Mouse (Mus musculus) intestine, postnatal 0 days (tissue): Measurements from ENCODE around the gene Svs3b. TPM values are rescaled to one million over a fixed set of nuclear protein-coding genes. Genes with fewer than 3 reads are reported as not detected.
"Not testable (repeated sequence)": the region's sequence is repeated elsewhere in the genome, so short reads cannot be mapped to it uniquely, and the experiment has no call there.

Source experiments
- ATAC-seq: fragments of 200-750 bp; cut with Nextera tagmentation; 2 replicates; pipeline ENCODE4 v1.8.0; 2017; ENCODE audit warnings: mild to moderate bottlenecking, moderate TSS enrichment, moderate library complexity
- H3K27ac ChIP-seq: fragments of 300-500 bp; sonication (generic); 2 replicates; pipeline ENCODE4 v1.5.1; 2014; ENCODE audit warnings: mild to moderate bottlenecking, low read depth, low read length, moderate library complexity
- H3K27me3 ChIP-seq: fragments of 300-500 bp; sonication (generic); replicated peaks from 2 replicates; pipeline ENCODE4 v1.6.1; 2014; ENCODE audit warnings: low read length, mixed read lengths; ENCODE audit not compliant: control insufficient read depth, insufficient read depth
- H3K36me3 ChIP-seq: fragments of 300-500 bp; sonication (generic); 2 replicates; pipeline ENCODE4 v1.6.1; 2014; ENCODE audit warnings: mild to moderate bottlenecking, moderate library complexity; ENCODE audit not compliant: control insufficient read depth, insufficient read depth
- H3K4me1 ChIP-seq: fragments of 300-500 bp; sonication (generic); replicated peaks from 2 replicates; pipeline ENCODE4 v1.6.1; 2014; ENCODE audit warnings: antibody characterized with exemption, low read length, mixed read lengths; ENCODE audit not compliant: control insufficient read depth, insufficient read depth
- H3K4me2 ChIP-seq: fragments of 300-500 bp; sonication (generic); replicated peaks from 2 replicates; pipeline ENCODE4 v1.6.1; 2014; ENCODE audit warnings: low read depth, mild to moderate bottlenecking, moderate library complexity
- H3K4me3 ChIP-seq: fragments of 300-500 bp; sonication (generic); 2 replicates; pipeline ENCODE4 v1.5.1; 2014; ENCODE audit warnings: low read depth, low read length
- H3K9ac ChIP-seq: fragments of 300-500 bp; sonication (generic); 2 replicates; pipeline ENCODE4 v1.6.1; 2014; ENCODE audit warnings: mild to moderate bottlenecking, low read depth, low read length
- H3K9me3 ChIP-seq: fragments of 300-500 bp; sonication (generic); 2 replicates; pipeline ENCODE4 v1.6.1; 2016; ENCODE audit warnings: mixed run types; ENCODE audit not compliant: control insufficient read depth
- CTCF ChIP-seq: sonication (generic); IDR thresholded peaks from 2 replicates; pipeline ENCODE4 v1.5.1; 2016; ENCODE audit warnings: low read depth, mild to moderate bottlenecking, control low read depth, antibody characterized with exemption, moderate library complexity
- WGBS: fragments of 180-500 bp; shearing (Covaris S2); extraction: QIAGEN DNeasy Blood & Tissue Kit; methylation state at CpG from one replicate; pipeline ENCODE4 v1.1.7; 2014; 5-methylcytosine and 5-hydroxymethylcytosine counted together
- polyA plus RNA-seq: library from polyadenylated mRNA; unstranded; fragments of >200 nt; fragmentation: Nextera tagmentation; extraction: Ambion mirVana; gene quantifications from 2 replicates; pipeline ENCODE4 v1.2.1, GENCODE M21; 2015

Svs3b gene
- polyA plus RNA-seq = not detected in 2 replicates

DNA sequence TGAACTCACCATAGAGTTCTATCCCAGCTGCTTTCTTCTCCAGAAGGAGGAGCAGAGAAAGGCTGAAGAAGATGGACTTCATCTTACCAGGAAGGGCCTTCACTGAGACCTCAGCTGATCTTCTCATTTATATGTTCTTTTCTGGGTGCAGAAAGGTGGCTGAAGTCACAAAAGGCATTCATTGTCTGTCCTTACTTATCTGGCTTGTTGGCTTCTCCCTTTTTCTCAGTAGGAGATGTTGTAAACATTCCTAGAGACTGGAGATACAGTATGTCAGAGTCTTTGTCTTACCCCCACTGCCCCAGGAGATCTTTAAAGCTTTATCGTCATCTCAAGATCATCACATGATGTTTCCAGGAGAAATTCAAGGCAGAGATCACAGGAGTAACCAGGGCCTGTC lies at the start of gene Svs3b:
TSS of gene Svs3b (minus strand) at position 101 of the 400 bp plus-strand sequence.
- not testable (repeated sequence) for H3K4me1 ChIP-seq, H3K4me3 ChIP-seq, H3K36me3 ChIP-seq, H3K27ac ChIP-seq, H3K9me3 ChIP-seq, H3K4me2 ChIP-seq, H3K27me3 ChIP-seq, ATAC-seq, H3K9ac ChIP-seq
- 79% methylated on average over 1 of the region's 1 CpGs for WGBS

DNA sequence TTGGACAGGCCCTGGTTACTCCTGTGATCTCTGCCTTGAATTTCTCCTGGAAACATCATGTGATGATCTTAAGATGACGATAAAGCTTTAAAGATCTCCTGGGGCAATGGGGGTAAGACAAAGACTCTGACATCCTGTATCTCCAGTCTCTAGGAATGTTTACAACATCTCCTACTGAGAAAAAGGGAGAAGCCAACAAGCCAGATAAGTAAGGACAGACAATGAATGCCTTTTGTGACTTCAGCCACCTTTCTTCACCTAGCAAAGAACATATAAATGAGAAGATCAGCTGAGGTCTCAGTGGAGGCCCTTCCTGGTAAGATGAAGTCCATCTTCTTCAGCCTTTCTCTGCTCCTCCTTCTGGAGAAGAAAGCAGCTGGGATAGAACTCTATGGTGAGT lies 32.5 kb upstream of the Svs3b start, which contains the start of gene Svs3a:
TSS of gene Svs3a (plus strand) at position 301 of the 400 bp plus-strand sequence.
- not testable (repeated sequence) for H3K27ac ChIP-seq, ATAC-seq, H3K36me3 ChIP-seq

DNA sequence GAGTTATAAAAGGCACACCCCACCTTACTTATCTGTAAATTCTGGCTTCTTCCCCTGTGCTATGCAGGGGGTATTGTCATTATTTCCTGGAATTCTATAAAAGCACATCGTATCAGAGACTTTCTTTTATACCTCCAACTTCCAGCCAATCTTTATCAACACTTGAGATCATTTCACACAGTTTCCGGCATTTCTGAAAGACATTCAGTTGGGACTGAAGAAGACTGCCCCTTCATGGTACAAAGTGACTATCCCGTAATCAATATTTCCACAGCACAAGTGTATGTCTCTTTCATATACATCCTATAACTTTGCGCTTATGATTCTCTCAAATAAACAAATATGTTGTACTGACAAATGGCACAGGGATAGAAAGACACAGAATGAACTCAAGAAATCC lies 21.9 kb upstream of the Svs3b start, which contains the start of gene Svs4:
TSS of gene Svs4 (minus strand) at position 101 of the 400 bp plus-strand sequence.
- ATAC-seq = no peak
- Histone ChIP-seq H3K27me3 (no peaks in the 10 kb centered on the region), H3K27ac (no peak within 1 kb of the TSS), H3K4me3 (no peak within 1 kb of the TSS), H3K4me1 (no peaks in the 10 kb centered on the region), H3K9me3 (no peaks in the 10 kb centered on the region), H3K4me2 (no peak within 1 kb of the TSS), H3K36me3 (no peaks in the 10 kb centered on the region), H3K9ac (no peak within 1 kb of the TSS)
- no peak for TF ChIP-seq CTCF
- 91% methylated on average over 4 of the region's 4 CpGs for WGBS

More for the DNA sequence above, 32.5 kb upstream of the Svs3b start, which contains the start of gene Svs3a:
- H3K4me1 ChIP-seq, H3K27me3 ChIP-seq, H3K9me3 ChIP-seq, H3K4me2 ChIP-seq, H3K9ac ChIP-seq, H3K4me3 ChIP-seq: not testable (repeated sequence)
- WGBS = 64% methylated on average over 1 of the region's 1 CpGs

DNA sequence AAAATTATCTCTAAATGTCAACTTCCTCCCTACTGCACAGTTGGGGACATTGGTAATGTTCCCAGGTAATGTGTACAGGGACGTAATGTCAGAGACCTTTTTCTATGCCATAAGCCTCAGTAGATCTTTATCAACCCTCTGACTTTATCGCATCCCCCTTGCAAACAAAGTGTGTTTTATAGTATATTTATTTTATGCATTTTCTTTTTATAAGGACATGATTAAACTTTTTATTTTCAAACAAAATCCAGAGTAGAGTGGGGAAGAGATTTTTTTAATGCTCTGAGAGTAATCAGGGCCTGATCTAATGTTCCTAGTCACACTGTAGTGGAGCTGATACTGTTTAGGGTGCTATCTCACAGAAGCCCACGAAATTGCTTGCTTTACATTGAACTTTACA lies 18.1 kb downstream of the Svs3b start, which contains the start of gene Svs2:
TSS of gene Svs2 (minus strand) at position 101 of the 400 bp plus-strand sequence.
- H3K9me3 ChIP-seq = no peaks in the 10 kb centered on the region
- ATAC-seq = no peak
- no peaks in the 10 kb centered on the region for H3K27me3 ChIP-seq
- no peaks in the 10 kb centered on the region for H3K4me1 ChIP-seq
- WGBS = 77% methylated on average over 3 of the region's 3 CpGs
- H3K4me2 ChIP-seq = no peak within 1 kb of the TSS
- no peak for TF ChIP-seq CTCF
- no peak within 1 kb of the TSS for H3K4me3 ChIP-seq
- H3K27ac ChIP-seq = no peak within 1 kb of the TSS
- no peaks in the 10 kb centered on the region for H3K36me3 ChIP-seq
- H3K9ac ChIP-seq = no peak within 1 kb of the TSS

DNA sequence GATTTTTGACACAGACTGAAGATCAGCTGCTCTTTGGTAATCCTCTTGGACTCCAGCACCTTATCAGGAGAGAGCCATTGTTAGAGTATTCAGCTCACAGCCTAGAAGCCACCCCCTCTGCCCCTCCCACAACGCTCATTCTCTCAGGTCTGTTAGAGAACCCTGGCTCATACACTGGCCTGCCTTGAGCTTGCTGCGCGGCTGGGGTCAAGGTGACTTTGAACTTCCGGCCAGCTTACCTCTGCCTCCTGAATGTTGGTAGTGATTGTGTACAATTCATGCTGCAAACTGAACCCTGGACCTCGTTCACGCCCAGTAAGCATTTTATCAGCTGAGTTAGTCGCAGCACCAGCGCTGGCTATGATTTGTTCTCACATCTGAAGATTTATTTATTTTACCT lies 23.8 kb downstream of the Svs3b start:
- H3K9me3 ChIP-seq = no peaks in the 10 kb centered on the region
- WGBS = 49% methylated on average over 8 of the region's 8 CpGs
- H3K27me3 ChIP-seq = no peaks in the 10 kb centered on the region
- H3K4me3 ChIP-seq = no peak overlapping the region
- no peak for ATAC-seq
- H3K36me3 ChIP-seq = no peaks in the 10 kb centered on the region
- H3K4me1 ChIP-seq = no peaks in the 10 kb centered on the region
- no peak overlapping the region for H3K9ac ChIP-seq
- no peak overlapping the region for H3K4me2 ChIP-seq
- no peak for TF ChIP-seq CTCF
- H3K27ac ChIP-seq = no peak overlapping the region

DNA sequence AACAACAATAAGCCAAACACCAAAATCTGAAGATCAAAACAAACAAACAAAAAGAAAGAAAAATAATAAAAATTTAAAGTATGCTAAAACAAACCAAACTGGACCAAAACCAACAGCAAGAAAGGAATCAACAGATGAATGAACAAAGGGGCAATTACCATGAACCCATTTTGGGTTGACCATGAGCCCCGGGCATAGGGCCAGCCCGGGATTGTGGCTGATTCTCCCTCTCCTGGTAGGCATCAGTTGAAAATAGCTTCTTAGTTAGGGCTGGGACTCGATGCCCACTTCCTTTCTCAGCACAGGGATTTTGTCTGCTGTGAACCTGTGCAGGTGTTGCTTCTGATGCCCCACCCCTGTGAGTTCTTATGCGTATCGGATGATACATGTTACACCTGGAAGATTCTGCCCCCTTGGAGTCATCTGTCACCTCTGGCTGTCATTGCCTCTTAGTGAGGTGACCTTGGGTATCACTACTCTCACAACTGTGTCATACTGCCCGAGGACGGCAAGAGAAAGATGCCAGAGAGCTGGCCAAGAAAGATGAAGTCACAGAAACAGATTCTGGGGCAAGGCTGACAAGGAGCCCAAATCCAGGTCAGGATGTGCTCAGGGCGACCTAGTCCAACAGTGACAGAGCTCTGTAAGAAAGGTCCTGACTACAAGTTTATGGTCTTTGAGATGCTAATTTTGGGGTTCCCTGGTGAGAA lies 27.9 kb downstream of the Svs3b start:
- Histone ChIP-seq H3K9me3 (no peaks in the 10 kb centered on the region), H3K4me1 (no peaks in the 10 kb centered on the region), H3K4me2 (no peak overlapping the region), H3K9ac (no peak overlapping the region), H3K27ac (no peak overlapping the region), H3K4me3 (no peak overlapping the region), H3K27me3 (no peaks in the 10 kb centered on the region), H3K36me3 (no peaks in the 10 kb centered on the region)
- TF ChIP-seq CTCF = no peak
- 82% methylated on average over 8 of the region's 8 CpGs for WGBS
- ATAC-seq = no peak
